Comparison of ENCODE assay signal across 24 mouse cellular contexts in the genomic region with DNA sequence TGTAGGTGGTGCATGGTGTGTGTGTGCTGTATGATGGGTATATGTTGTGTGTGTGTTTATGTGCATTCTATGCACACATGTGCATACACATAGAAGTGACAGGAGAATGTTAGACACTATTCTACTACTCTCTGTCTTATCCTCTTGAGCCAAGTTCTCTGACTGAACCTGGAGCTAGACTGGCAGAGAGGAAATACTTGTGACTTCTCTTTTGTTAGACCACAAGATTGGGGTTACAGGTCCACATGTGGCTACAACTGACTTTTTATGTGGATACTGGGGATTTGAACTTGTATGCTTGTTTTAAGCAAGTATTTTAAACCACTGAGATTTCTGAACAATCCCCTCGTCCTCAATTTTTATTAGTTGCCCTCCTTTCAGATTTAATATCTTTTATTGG.
"Had no signal": no experiment of that assay in that cellular context is flagged by ENCODE, and none has a peak within 500 bp of the region (broad histone marks: within the 10 kb centered on the region; RNA-seq: fewer than 3 reads in every experiment).

No protein-coding gene starts in this region.

- H3K27me3 ChIP-seq: heart, embryonic 13.5 days; heart, embryonic 15.5 days; hindbrain, embryonic 13.5 days; intestine, embryonic 15.5 days; limb, embryonic 12.5 days; liver, embryonic 13.5 days had no signal

- H3K9ac ChIP-seq: heart, embryonic 13.5 days; heart, embryonic 15.5 days; hindbrain, embryonic 13.5 days; intestine, embryonic 15.5 days; limb, embryonic 12.5 days; liver, embryonic 13.5 days had no signal

- DNase-seq: gastrocnemius, postnatal 14 days; gastrocnemius, postnatal 36 days; heart, adult 11 months; heart, adult 2 months; heart, postnatal 14 days; heart, postnatal 4 days; kidney, adult 18-20 months; kidney, adult 8-10 months; kidney, postnatal 10 days; kidney, postnatal 25 days; kidney, postnatal 4 days; liver; liver, embryonic 13.5 days had no signal

- H3K27ac ChIP-seq: heart, adult 2 months; heart, embryonic 13.5 days; heart, embryonic 15.5 days; hindbrain, embryonic 13.5 days; intestine, embryonic 15.5 days; layer of hippocampus, adult 2 months; left cerebral cortex, adult 2 months; limb, embryonic 10.5 days; limb, embryonic 12.5 days; liver, embryonic 13.5 days had no signal

- ATAC-seq: hindbrain, embryonic 16.5 days; inflammation-experienced regulatory T-cells, adult 6 months; intestine, embryonic 15.5 days; intestine, postnatal 0 days had no signal

- H3K4me1 ChIP-seq: heart, embryonic 13.5 days; heart, embryonic 15.5 days; hindbrain, embryonic 13.5 days; intestine, embryonic 15.5 days; limb, embryonic 10.5 days; limb, embryonic 12.5 days; liver, embryonic 13.5 days had no signal

- H3K9me3 ChIP-seq: heart, embryonic 13.5 days; heart, embryonic 15.5 days; hindbrain, embryonic 13.5 days; intestine, embryonic 15.5 days; limb, embryonic 10.5 days; limb, embryonic 12.5 days; liver, embryonic 13.5 days had no signal

- H3K4me3 ChIP-seq: heart, adult 2 months; heart, embryonic 13.5 days; heart, embryonic 15.5 days; hindbrain, embryonic 13.5 days; intestine, embryonic 15.5 days; layer of hippocampus, adult 2 months; left cerebral cortex, adult 2 months; limb, embryonic 10.5 days; limb, embryonic 12.5 days; liver, embryonic 13.5 days had no signal
